Mouse (Mus musculus) spleen, adult 2 months (tissue): ENCODE measurements around the gene Lzts2. TPM values are rescaled to one million over a fixed set of nuclear protein-coding genes. Genes with fewer than 3 reads are reported as not detected.
A peak's percentile ranks its signal among the peaks of the same experiment; 100 is the strongest.

Source experiments
- DNase-seq, 2 experiments: peaks; one replicate each; pipeline versions ENCODE4 v3.0.0 to v3.0.0-alpha.2; 2012 to 2021; ENCODE audit warnings: low spot score in 2 of 2, low read depth in 1 of 2
- H3K27ac ChIP-seq: fragments of 200-500 bp; 2 replicates; pipeline ENCODE4 v1.5.1; 2012; ENCODE audit warnings: low read length, inconsistent platforms; ENCODE audit not compliant: insufficient read depth
- H3K27me3 ChIP-seq: fragments of 200-500 bp; 2 replicates; pipeline ENCODE4 v1.6.1; 2012; ENCODE audit warnings: mild to moderate bottlenecking, moderate library complexity, low read length, inconsistent platforms; ENCODE audit not compliant: control insufficient read depth, insufficient read depth
- H3K36me3 ChIP-seq: fragments of 200-500 bp; 2 replicates; pipeline ENCODE4 v1.6.1; 2012; ENCODE audit warnings: mild to moderate bottlenecking, low read length, inconsistent platforms; ENCODE audit not compliant: control insufficient read depth, insufficient read depth
- H3K4me1 ChIP-seq: fragments of 200-500 bp; 2 replicates; pipeline ENCODE4 v1.6.1; 2011; ENCODE audit warnings: inconsistent platforms; ENCODE audit not compliant: control insufficient read depth, insufficient read depth, insufficient read length
- H3K4me3 ChIP-seq: fragments of 200-500 bp; 2 replicates; pipeline ENCODE4 v1.5.1; 2011; ENCODE audit warnings: mild to moderate bottlenecking, inconsistent platforms; ENCODE audit not compliant: insufficient read depth, insufficient read length; ENCODE audit errors: extremely low read depth
- CTCF ChIP-seq: fragments of 200-500 bp; IDR thresholded peaks from 2 replicates; pipeline ENCODE4 v1.5.1; 2011; ENCODE audit warnings: mild to moderate bottlenecking, inconsistent platforms; ENCODE audit not compliant: insufficient read depth, insufficient read length, insufficient replicate concordance; ENCODE audit errors: extremely low read depth
- POLR2A ChIP-seq: fragments of 200-500 bp; IDR thresholded peaks from 2 replicates; pipeline ENCODE4 v1.6.1; 2011; ENCODE audit warnings: low read depth, low read length, inconsistent platforms
- WGBS: fragments of 180-500 bp; shearing (Covaris S2); methylation state at CpG from one replicate; pipeline ENCODE4 v1.1.7; 2018; 5-methylcytosine and 5-hydroxymethylcytosine counted together
- polyA plus RNA-seq: library from polyadenylated mRNA; depleted of rRNA; stranded (reverse); fragments of >200 nt; gene quantifications from 2 replicates; pipeline ENCODE4 v1.2.3, GENCODE M21; 2012; rRNA removed

The Lzts2 gene
- 23.3 and 25.9 TPM in 2 replicates for polyA plus RNA-seq

GRCm38 (mm10) chr19:45014335-45014971 is at the start of gene Lzts2:
Gene Lzts2, plus strand, starts transcription at chr19:45014414.
- Histone ChIP-seq H3K27me3 (peaks cover 11% of the 10 kb centered on the region), H3K4me3 (peak within 1 kb of the TSS; percentile 69), H3K36me3 (peaks cover 3% of the 10 kb centered on the region; the same call in 1 of the 2 replicates), H3K27ac (peak within 1 kb of the TSS; percentile 55; the same call in 1 of the 2 replicates), H3K4me1 (peaks cover 15% of the 10 kb centered on the region; the same call in 1 of the 2 replicates)
- WGBS: 12% methylated on average over 10 of the region's 10 CpGs
- no peak for DNase-seq
- no peak for TF ChIP-seq CTCF
- TF ChIP-seq POLR2A: no peak

- Histone ChIP-seq H3K4me1 (no peaks in the 10 kb centered on the region), H3K27me3 (no peaks in the 10 kb centered on the region), H3K4me3 (no peak overlapping the region), H3K27ac (no peak overlapping the region), H3K36me3 (peaks cover 30% of the 10 kb centered on the region)
- no peak for DNase-seq
- TF ChIP-seq POLR2A (no peak), CTCF (no peak)
- WGBS: 100% methylated on average over 1 of the region's 1 CpGs
Observed at GRCm38 (mm10) chr19:44965978-44966377, 48.2 kb upstream of the Lzts2 start.

GRCm38 (mm10) chr19:44968329-44968728 is 45.9 kb upstream of the Lzts2 start:
- 90% methylated on average over 3 of the region's 3 CpGs for WGBS
- H3K4me1 ChIP-seq: no peaks in the 10 kb centered on the region
- H3K27me3 ChIP-seq: no peaks in the 10 kb centered on the region
- TF ChIP-seq POLR2A (no peak), CTCF (no peak)
- DNase-seq: no peak
- H3K36me3 ChIP-seq: peaks cover 31% of the 10 kb centered on the region
- no peak overlapping the region for H3K4me3 ChIP-seq
- H3K27ac ChIP-seq: no peak overlapping the region

GRCm38 (mm10) chr19:44976636-44977035 is 37.6 kb upstream of the Lzts2 start:
- no peak overlapping the region for H3K27ac ChIP-seq
- H3K4me3 ChIP-seq: no peak overlapping the region
- no peaks in the 10 kb centered on the region for H3K27me3 ChIP-seq
- H3K36me3 ChIP-seq: peaks cover 47% of the 10 kb centered on the region
- TF ChIP-seq POLR2A: no peak
- TF ChIP-seq CTCF: no peak
- 90% methylated on average over 6 of the region's 6 CpGs for WGBS
- H3K4me1 ChIP-seq: no peaks in the 10 kb centered on the region
- no peak for DNase-seq

- 91% methylated on average over 6 of the region's 6 CpGs for WGBS
- Histone ChIP-seq H3K36me3 (peaks cover 49% of the 10 kb centered on the region), H3K4me3 (no peak overlapping the region), H3K27me3 (no peaks in the 10 kb centered on the region), H3K27ac (no peak overlapping the region), H3K4me1 (no peaks in the 10 kb centered on the region)
- DNase-seq: no peak
- no peak for TF ChIP-seq POLR2A
Observed at GRCm38 (mm10) chr19:44977148-44977547, 37.1 kb upstream of the Lzts2 start.

- Histone ChIP-seq H3K27me3 (no peaks in the 10 kb centered on the region), H3K4me3 (no peak overlapping the region), H3K27ac (no peak overlapping the region), H3K36me3 (peaks cover 25% of the 10 kb centered on the region), H3K4me1 (no peaks in the 10 kb centered on the region)
- DNase-seq: no peak
- TF ChIP-seq CTCF (no peak), POLR2A (no peak)
- WGBS: 79% methylated on average over 2 of the region's 2 CpGs
Observed at GRCm38 (mm10) chr19:44980787-44981186, 33.4 kb upstream of the Lzts2 start.

- no peaks in the 10 kb centered on the region for H3K27me3 ChIP-seq
- no peak for DNase-seq
- TF ChIP-seq POLR2A (no peak), CTCF (no peak)
- peaks cover 17% of the 10 kb centered on the region for H3K36me3 ChIP-seq
- no peak overlapping the region for H3K27ac ChIP-seq
- no peaks in the 10 kb centered on the region for H3K4me1 ChIP-seq
- H3K4me3 ChIP-seq: no peak overlapping the region
- WGBS: 85% methylated on average over 7 of the region's 7 CpGs
Observed at GRCm38 (mm10) chr19:44982477-44983115, 31.6 kb upstream of the Lzts2 start.
